Mouse (Mus musculus) testis, adult 2 months (tissue): ENCODE measurements around the gene Stk38.

Source experiments
- CTCF ChIP-seq: fragments of 200-500 bp; IDR thresholded peaks from 2 replicates; pipeline ENCODE4 v1.5.1; 2012; ENCODE audit warnings: low read depth, mild to moderate bottlenecking, inconsistent platforms, low read length, moderate library complexity; ENCODE audit not compliant: control insufficient read depth, insufficient read depth, insufficient replicate concordance
- POLR2A ChIP-seq: fragments of 200-500 bp; IDR thresholded peaks from 2 replicates; pipeline ENCODE4 v1.6.1; 2012; ENCODE audit warnings: low read depth, mild to moderate bottlenecking, inconsistent platforms, low read length, moderate library complexity; ENCODE audit not compliant: control insufficient read depth

DNA sequence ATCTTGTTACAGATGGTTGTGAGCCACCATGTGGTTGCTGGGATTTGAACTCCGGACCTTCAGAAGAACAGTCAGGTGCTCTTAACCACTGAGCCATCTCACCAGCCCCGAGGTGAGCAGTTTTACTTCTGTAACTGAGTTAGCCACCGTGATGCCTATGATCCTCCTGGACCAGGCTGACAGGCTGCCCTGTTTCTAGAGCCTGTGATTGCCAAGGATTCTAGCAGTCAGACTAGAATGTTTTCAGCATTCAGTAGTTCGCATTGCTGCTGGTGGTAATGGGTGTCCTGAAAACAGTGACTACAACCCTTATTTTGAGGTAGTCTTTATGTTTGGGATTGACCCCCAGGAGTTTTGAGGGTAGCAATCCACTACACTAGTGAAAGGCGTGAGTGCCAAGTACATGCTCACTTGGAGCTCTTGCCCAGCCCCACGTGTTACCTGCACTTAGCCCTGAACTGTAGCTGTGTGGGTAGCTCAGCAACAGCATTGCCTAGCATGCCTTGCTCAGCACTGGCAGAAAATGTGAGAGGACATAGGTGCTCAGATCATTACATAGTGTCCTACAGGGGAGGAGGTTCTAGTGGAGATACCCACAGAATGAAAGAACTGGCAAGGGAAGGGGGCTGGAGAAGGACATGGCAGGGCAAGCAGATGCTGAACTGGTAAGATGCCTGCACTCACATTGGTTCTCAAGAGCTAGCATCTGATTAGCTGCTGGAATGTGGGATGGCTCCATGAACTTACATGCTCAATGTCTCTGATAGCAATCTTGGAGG lies 36.5 kb upstream of the Stk38 start:
- TF ChIP-seq POLR2A, result no peak
- no peak for TF ChIP-seq CTCF
